Mouse (Mus musculus): ENCODE data around the gene Ttll12. TPM values are rescaled to one million over a fixed set of nuclear protein-coding genes. Genes with fewer than 3 reads are reported as not detected.

Ttll12 gene
- polyA plus RNA-seq (2015; fragmentation: Nextera tagmentation; extraction: Ambion mirVana) = 47.6 and 49.6 TPM in 2 replicates

- peaks cover 24% of the 10 kb centered on the region for H3K4me1 ChIP-seq (replicated peaks; ENCODE audit: control insufficient read depth, insufficient read depth, low read length)
- H3K4me3 ChIP-seq (replicated peaks; ENCODE audit: low read length) = peak within 1 kb of the TSS; percentile 69
- H3K4me2 ChIP-seq (ENCODE audit: low read length) = peak within 1 kb of the TSS; percentile 75
- H3K36me3 ChIP-seq (ENCODE audit: control insufficient read depth, insufficient read depth) = no peaks in the 10 kb centered on the region
- peak within 1 kb of the TSS; percentile 79 for H3K9ac ChIP-seq (replicated peaks; ENCODE audit: low read depth, low read length)
- ATAC-seq = peak; percentile 97
- WGBS = under 1% methylated on average over 68 of the region's 68 CpGs
- no peaks in the 10 kb centered on the region for H3K27me3 ChIP-seq (replicated peaks; ENCODE audit: control insufficient read depth, insufficient read depth, low read length)
- no peaks in the 10 kb centered on the region for H3K9me3 ChIP-seq (ENCODE audit: control insufficient read depth, low read length)
- peak within 1 kb of the TSS; percentile 41; the same call in 1 of the 2 replicates for H3K27ac ChIP-seq (ENCODE audit: low read length)
Measured at GRCm38 (mm10) chr15:83594513-83595363, at the start of gene Ttll12. Gene Ttll12, minus strand, starts transcription at chr15:83595157.

- no peaks in the 10 kb centered on the region for H3K27me3 ChIP-seq (replicated peaks; ENCODE audit: control insufficient read depth, insufficient read depth, low read length)
- H3K9me3 ChIP-seq (ENCODE audit: control insufficient read depth, low read length) = no peaks in the 10 kb centered on the region
- no peak overlapping the region for H3K4me2 ChIP-seq (ENCODE audit: low read length)
- no peak overlapping the region for H3K27ac ChIP-seq (ENCODE audit: low read length)
- WGBS = 96% methylated on average over 6 of the region's 6 CpGs
- no peak overlapping the region for H3K9ac ChIP-seq (replicated peaks; ENCODE audit: low read depth, low read length)
- H3K4me1 ChIP-seq (replicated peaks; ENCODE audit: control insufficient read depth, insufficient read depth, low read length) = no peaks in the 10 kb centered on the region
- H3K4me3 ChIP-seq (replicated peaks; ENCODE audit: low read length) = no peak overlapping the region
- no peak for ATAC-seq
- H3K36me3 ChIP-seq (ENCODE audit: control insufficient read depth, insufficient read depth) = no peaks in the 10 kb centered on the region
Measured at GRCm38 (mm10) chr15:83642518-83642917, 47.6 kb upstream of the Ttll12 start.

GRCm38 (mm10) chr15:83640208-83640607 is 45.3 kb upstream of the Ttll12 start:
- Histone ChIP-seq H3K9ac (replicated peaks; ENCODE audit: low read depth, low read length) (no peak overlapping the region), H3K9me3 (ENCODE audit: control insufficient read depth, low read length) (no peaks in the 10 kb centered on the region), H3K4me3 (replicated peaks; ENCODE audit: low read length) (no peak overlapping the region), H3K4me1 (replicated peaks; ENCODE audit: control insufficient read depth, insufficient read depth, low read length) (no peaks in the 10 kb centered on the region), H3K36me3 (ENCODE audit: control insufficient read depth, insufficient read depth) (no peaks in the 10 kb centered on the region), H3K27ac (ENCODE audit: low read length) (no peak overlapping the region), H3K4me2 (ENCODE audit: low read length) (no peak overlapping the region), H3K27me3 (replicated peaks; ENCODE audit: control insufficient read depth, insufficient read depth, low read length) (no peaks in the 10 kb centered on the region)
- 81% methylated on average over 4 of the region's 4 CpGs for WGBS
- no peak for ATAC-seq

- H3K27ac ChIP-seq (ENCODE audit: low read length) = no peak overlapping the region
- H3K9me3 ChIP-seq (ENCODE audit: control insufficient read depth, low read length) = no peaks in the 10 kb centered on the region
- H3K36me3 ChIP-seq (ENCODE audit: control insufficient read depth, insufficient read depth) = no peaks in the 10 kb centered on the region
- H3K4me2 ChIP-seq (ENCODE audit: low read length) = no peak overlapping the region
- ATAC-seq = no peak
- H3K9ac ChIP-seq (replicated peaks; ENCODE audit: low read depth, low read length) = no peak overlapping the region
- no peaks in the 10 kb centered on the region for H3K27me3 ChIP-seq (replicated peaks; ENCODE audit: control insufficient read depth, insufficient read depth, low read length)
- no peak overlapping the region for H3K4me3 ChIP-seq (replicated peaks; ENCODE audit: low read length)
- WGBS = 80% methylated on average over 3 of the region's 3 CpGs
- no peaks in the 10 kb centered on the region for H3K4me1 ChIP-seq (replicated peaks; ENCODE audit: control insufficient read depth, insufficient read depth, low read length)
Measured at GRCm38 (mm10) chr15:83639160-83639559, 44.2 kb upstream of the Ttll12 start.

- Histone ChIP-seq H3K9ac (replicated peaks; ENCODE audit: low read depth, low read length) (no peak overlapping the region), H3K4me3 (replicated peaks; ENCODE audit: low read length) (no peak overlapping the region), H3K27ac (ENCODE audit: low read length) (no peak overlapping the region), H3K4me2 (ENCODE audit: low read length) (no peak overlapping the region), H3K4me1 (replicated peaks; ENCODE audit: control insufficient read depth, insufficient read depth, low read length) (no peaks in the 10 kb centered on the region), H3K36me3 (ENCODE audit: control insufficient read depth, insufficient read depth) (no peaks in the 10 kb centered on the region), H3K27me3 (replicated peaks; ENCODE audit: control insufficient read depth, insufficient read depth, low read length) (no peaks in the 10 kb centered on the region), H3K9me3 (ENCODE audit: control insufficient read depth, low read length) (no peaks in the 10 kb centered on the region)
- no peak for ATAC-seq
- WGBS = 91% methylated on average over 20 of the region's 20 CpGs
Measured at GRCm38 (mm10) chr15:83638196-83638899, 43.4 kb upstream of the Ttll12 start.

- Histone ChIP-seq H3K4me3 (replicated peaks; ENCODE audit: low read length) (no peak overlapping the region), H3K9ac (replicated peaks; ENCODE audit: low read depth, low read length) (no peak overlapping the region), H3K4me2 (ENCODE audit: low read length) (no peak overlapping the region), H3K36me3 (ENCODE audit: control insufficient read depth, insufficient read depth) (no peaks in the 10 kb centered on the region), H3K9me3 (ENCODE audit: control insufficient read depth, low read length) (no peaks in the 10 kb centered on the region), H3K27me3 (replicated peaks; ENCODE audit: control insufficient read depth, insufficient read depth, low read length) (no peaks in the 10 kb centered on the region), H3K4me1 (replicated peaks; ENCODE audit: control insufficient read depth, insufficient read depth, low read length) (no peaks in the 10 kb centered on the region), H3K27ac (ENCODE audit: low read length) (no peak overlapping the region)
- 74% methylated on average over 6 of the region's 6 CpGs for WGBS
- no peak for ATAC-seq
Measured at GRCm38 (mm10) chr15:83636759-83637158, 41.8 kb upstream of the Ttll12 start.

- no peak overlapping the region for H3K4me2 ChIP-seq (ENCODE audit: low read length)
- 0 out of 2 replicates have a peak, but pooled peaks cover under 1% of the 10 kb centered on the region for H3K36me3 ChIP-seq (ENCODE audit: control insufficient read depth, insufficient read depth)
- no peaks in the 10 kb centered on the region for H3K4me1 ChIP-seq (replicated peaks; ENCODE audit: control insufficient read depth, insufficient read depth, low read length)
- H3K27ac ChIP-seq (ENCODE audit: low read length) = no peak overlapping the region
- ATAC-seq = no peak
- WGBS = 62% methylated on average over 3 of the region's 3 CpGs
- H3K9ac ChIP-seq (replicated peaks; ENCODE audit: low read depth, low read length) = no peak overlapping the region
- no peaks in the 10 kb centered on the region for H3K27me3 ChIP-seq (replicated peaks; ENCODE audit: control insufficient read depth, insufficient read depth, low read length)
- no peak overlapping the region for H3K4me3 ChIP-seq (replicated peaks; ENCODE audit: low read length)
- no peaks in the 10 kb centered on the region for H3K9me3 ChIP-seq (ENCODE audit: control insufficient read depth, low read length)
Measured at GRCm38 (mm10) chr15:83635251-83635650, 40.3 kb upstream of the Ttll12 start.

GRCm38 (mm10) chr15:83634076-83634475 is 39.1 kb upstream of the Ttll12 start:
- H3K4me3 ChIP-seq (replicated peaks; ENCODE audit: low read length) = no peak overlapping the region
- no peak overlapping the region for H3K27ac ChIP-seq (ENCODE audit: low read length)
- ATAC-seq = no peak
- no peaks in the 10 kb centered on the region for H3K27me3 ChIP-seq (replicated peaks; ENCODE audit: control insufficient read depth, insufficient read depth, low read length)
- peaks cover 7% of the 10 kb centered on the region; the same call in 1 of the 2 replicates for H3K36me3 ChIP-seq (ENCODE audit: control insufficient read depth, insufficient read depth)
- H3K9me3 ChIP-seq (ENCODE audit: control insufficient read depth, low read length) = peaks cover 6% of the 10 kb centered on the region; the same call in 1 of the 2 replicates
- H3K4me2 ChIP-seq (ENCODE audit: low read length) = no peak overlapping the region
- WGBS = 16% methylated on average over 1 of the region's 1 CpGs
- H3K9ac ChIP-seq (replicated peaks; ENCODE audit: low read depth, low read length) = no peak overlapping the region
- no peaks in the 10 kb centered on the region for H3K4me1 ChIP-seq (replicated peaks; ENCODE audit: control insufficient read depth, insufficient read depth, low read length)

GRCm38 (mm10) chr15:83631071-83631470 is 36.1 kb upstream of the Ttll12 start:
- 92% methylated on average over 7 of the region's 7 CpGs for WGBS
- H3K36me3 ChIP-seq (ENCODE audit: control insufficient read depth, insufficient read depth) = peaks cover 7% of the 10 kb centered on the region; the same call in 1 of the 2 replicates
- H3K4me2 ChIP-seq (ENCODE audit: low read length) = no peak overlapping the region
- no peak overlapping the region for H3K9ac ChIP-seq (replicated peaks; ENCODE audit: low read depth, low read length)
- no peak overlapping the region for H3K4me3 ChIP-seq (replicated peaks; ENCODE audit: low read length)
- ATAC-seq = no peak
- H3K27me3 ChIP-seq (replicated peaks; ENCODE audit: control insufficient read depth, insufficient read depth, low read length) = no peaks in the 10 kb centered on the region
- H3K4me1 ChIP-seq (replicated peaks; ENCODE audit: control insufficient read depth, insufficient read depth, low read length) = no peaks in the 10 kb centered on the region
- peaks cover 6% of the 10 kb centered on the region; the same call in 1 of the 2 replicates for H3K9me3 ChIP-seq (ENCODE audit: control insufficient read depth, low read length)
- no peak overlapping the region for H3K27ac ChIP-seq (ENCODE audit: low read length)
